ENCODE assay signal across 8 mouse cellular contexts in genomic region chr10:17722158-17722557, GRCm38 (mm10). TPM values are rescaled to one million over a fixed set of nuclear protein-coding genes. Genes with fewer than 3 reads are reported as not detected.
DNase-seq lines count a peak whose midpoint lies in the region; ATAC-seq and TF ChIP-seq lines count a peak whose summit lies in the region.

No protein-coding gene starts in this region.

- no peaks in the 10 kb centered on the region for H3K9me3 ChIP-seq in embryonic facial prominence, embryonic 14.5 days (ENCODE audit: control insufficient read depth, low read length)
- no peaks in the 10 kb centered on the region for H3K9me3 ChIP-seq in limb, embryonic 13.5 days
- no peaks in the 10 kb centered on the region for H3K9me3 ChIP-seq in midbrain, embryonic 16.5 days (replicated peaks; ENCODE audit: control insufficient read depth, low read length, poor library complexity, severe bottlenecking)

- H3K36me3 ChIP-seq in embryonic facial prominence, embryonic 14.5 days (ENCODE audit: control insufficient read depth, insufficient read depth, low read length): no peaks in the 10 kb centered on the region
- H3K36me3 ChIP-seq in heart, adult 2 months (ENCODE audit: control insufficient read depth, insufficient read depth, low read length): peaks cover 3% of the 10 kb centered on the region; the same call in 1 of the 2 replicates
- no peaks in the 10 kb centered on the region for H3K36me3 ChIP-seq in limb, embryonic 13.5 days
- no peaks in the 10 kb centered on the region for H3K36me3 ChIP-seq in midbrain, embryonic 16.5 days (ENCODE audit: control insufficient read depth, insufficient read depth, low read length)

- peak overlapping the region; percentile 97 for H3K27ac ChIP-seq in embryonic facial prominence, embryonic 14.5 days (replicated peaks; ENCODE audit: low read depth, low read length)
- H3K27ac ChIP-seq in heart, adult 2 months: peak overlapping the region; percentile 98
- H3K27ac ChIP-seq in limb, embryonic 13.5 days: peak overlapping the region; percentile 99
- H3K27ac ChIP-seq in midbrain, embryonic 16.5 days (ENCODE audit: low read length): peak overlapping the region; percentile 100

- peak; percentile 95 for DNase-seq in 3134 (ENCODE audit: extremely low read depth, insufficient read length, low spot score)
- peak; percentile 81 to 83 for DNase-seq in adrenal gland, postnatal 4 days (ENCODE audit: low spot score in 2 of 2)
- DNase-seq in embryonic facial prominence, embryonic 14.5 days (ENCODE audit: low spot score): peak; percentile 98
- DNase-seq in heart, adult 2 months: peak; percentile 96 to 99
- DNase-seq in kidney, adult 8-10 months: peak; percentile 97
- peak; percentile 82 to 84 for DNase-seq in spleen, postnatal 14 days (ENCODE audit: low spot score in 2 of 2)

- peaks cover 19% of the 10 kb centered on the region for H3K4me1 ChIP-seq in embryonic facial prominence, embryonic 14.5 days (ENCODE audit: control insufficient read depth, insufficient read depth, low read length)
- peaks cover 2% of the 10 kb centered on the region for H3K4me1 ChIP-seq in heart, adult 2 months (ENCODE audit: control insufficient read depth, insufficient read depth, low read length)
- H3K4me1 ChIP-seq in limb, embryonic 13.5 days: peaks cover 19% of the 10 kb centered on the region
- H3K4me1 ChIP-seq in midbrain, embryonic 16.5 days (ENCODE audit: control insufficient read depth, insufficient read depth, low read length): peaks cover 24% of the 10 kb centered on the region

- intact Hi-C loops in heart, adult 2 months (cut with DNase I): loop anchor here (5.0 to 10.0 kb wide), 8 partner anchors 177 to 1377 kb away; no protein-coding TSS in a partner anchor

- WGBS in embryonic facial prominence, embryonic 14.5 days: 0% methylated on average over 24 of the region's 24 CpGs
- WGBS in heart, adult 2 months: under 1% methylated on average over 24 of the region's 24 CpGs
- under 1% methylated on average over 24 of the region's 24 CpGs for WGBS in limb, embryonic 13.5 days
- under 1% methylated on average over 24 of the region's 24 CpGs for WGBS in midbrain, embryonic 16.5 days

- no peaks in the 10 kb centered on the region for H3K27me3 ChIP-seq in embryonic facial prominence, embryonic 14.5 days (replicated peaks; ENCODE audit: control insufficient read depth, insufficient read depth, low read length)
- H3K27me3 ChIP-seq in heart, adult 2 months (ENCODE audit: control insufficient read depth, insufficient read depth, low read length): no peaks in the 10 kb centered on the region
- H3K27me3 ChIP-seq in limb, embryonic 13.5 days: no peaks in the 10 kb centered on the region
- H3K27me3 ChIP-seq in midbrain, embryonic 16.5 days (ENCODE audit: control insufficient read depth, insufficient read depth, low read depth, low read length): no peaks in the 10 kb centered on the region

- peak overlapping the region; percentile 84 for H3K9ac ChIP-seq in embryonic facial prominence, embryonic 14.5 days (ENCODE audit: low read depth, low read length)
- peak overlapping the region; percentile 87 for H3K9ac ChIP-seq in heart, adult 2 months (ENCODE audit: low read depth, low read length)
- peak overlapping the region; percentile 95 for H3K9ac ChIP-seq in limb, embryonic 13.5 days
- peak overlapping the region; percentile 77 for H3K9ac ChIP-seq in midbrain, embryonic 16.5 days (ENCODE audit: low read depth, low read length)

- H3K4me2 ChIP-seq in embryonic facial prominence, embryonic 14.5 days (ENCODE audit: low read depth, low read length): peak overlapping the region; percentile 79
- H3K4me2 ChIP-seq in limb, embryonic 13.5 days (replicated peaks): peak overlapping the region; percentile 78
- H3K4me2 ChIP-seq in midbrain, embryonic 16.5 days (ENCODE audit: low read length): peak overlapping the region; percentile 70

- no peaks in the 10 kb centered on the region; the same call in 1 of the 2 replicates for H3K79me2 ChIP-seq in heart, adult 2 months (replicated peaks; ENCODE audit: control insufficient read depth, insufficient read depth, low read length)

- peak; percentile 95 for TF ChIP-seq POLR2A in heart, adult 2 months (IDR thresholded peaks at IDR 0.05; ENCODE audit: insufficient read depth, low read depth, low read length)

- peak overlapping the region; percentile 87 for H3K4me3 ChIP-seq in embryonic facial prominence, embryonic 14.5 days (ENCODE audit: low read depth, low read length)
- peak overlapping the region; percentile 98 for H3K4me3 ChIP-seq in heart, adult 2 months
- H3K4me3 ChIP-seq in limb, embryonic 13.5 days: peak overlapping the region; percentile 96
- peak overlapping the region; percentile 98 for H3K4me3 ChIP-seq in midbrain, embryonic 16.5 days (ENCODE audit: low read depth, low read length)

- ATAC-seq in embryonic facial prominence, embryonic 14.5 days (ENCODE audit: low read depth): peak; percentile 84
- peak; percentile 78 for ATAC-seq in limb, embryonic 13.5 days (ENCODE audit: low FRiP score, low read depth)
- peak; percentile 87 for ATAC-seq in midbrain, embryonic 16.5 days

- TF ChIP-seq EP300 in heart, adult 2 months (IDR thresholded peaks at IDR 0.05; ENCODE audit: insufficient read depth, low read depth, low read length): peak; percentile 94

- TF ChIP-seq CTCF in heart, adult 2 months (IDR thresholded peaks at IDR 0.05): 0 out of 2 replicates have a peak, but pooled peaks have one; percentile 6

RNA-seq across cellular contexts. Expression of gene Cited2, which starts 0.9 kb away (rescaled TPM):
- total RNA-seq in adrenal gland, postnatal 4 days (2021): 100 to 1,000 TPM; 145 to 155 TPM
- polyA plus RNA-seq in embryonic facial prominence, embryonic 14.5 days (2014; fragmentation: Nextera tagmentation; extraction: Ambion mirVana): 37.5 and 40.6 TPM in 2 replicates
- total RNA-seq in heart, adult 2 months (2021): 10 to 100 TPM; 38.7 to 54.0 TPM
- 22.2 and 23.8 TPM in 2 replicates for polyA plus RNA-seq in heart, adult 2 months (2012; rRNA removed)
- 37.3 and 40.6 TPM in 2 replicates for polyA plus RNA-seq in limb, embryonic 13.5 days (2015; fragmentation: Nextera tagmentation; extraction: Ambion mirVana)
- 52.8 and 59.7 TPM in 2 replicates for polyA plus RNA-seq in midbrain, embryonic 16.5 days (2015; fragmentation: Nextera tagmentation; extraction: Ambion mirVana)

Comparison
In these comparisons a context has a peak if more than half of its experiments do, and no peak if none do; other contexts are left out.
1. Peak in every context shown above with its lines: DNase-seq, ATAC-seq, H3K4me3 ChIP-seq and H3K27ac ChIP-seq.